Mouse (Mus musculus) midbrain, embryonic 11.5 days (tissue): ENCODE measurements around the gene Scaf1. TPM values are rescaled to one million over a fixed set of nuclear protein-coding genes. Genes with fewer than 3 reads are reported as not detected.

Source experiments
- ATAC-seq: fragments of 200-750 bp; cut with Nextera tagmentation; 2 replicates; pipeline ENCODE4 v1.8.0; 2017; ENCODE audit warnings: moderate TSS enrichment, moderate library complexity; ENCODE audit not compliant: low FRiP score
- DNase-seq: peaks from one replicate; pipeline ENCODE4 v3.0.0; 2015; ENCODE audit warnings: low spot score; ENCODE audit errors: missing footprints
- H3K27ac ChIP-seq: fragments of 300-500 bp; sonication (generic); 2 replicates; pipeline ENCODE4 v1.5.1; 2014; ENCODE audit warnings: low read depth, low read length
- H3K27me3 ChIP-seq: fragments of 300-500 bp; sonication (generic); 2 replicates; pipeline ENCODE4 v1.6.1; 2014; ENCODE audit warnings: mild to moderate bottlenecking, low read length, moderate library complexity, mixed read lengths; ENCODE audit not compliant: control insufficient read depth, insufficient read depth
- H3K36me3 ChIP-seq: fragments of 300-500 bp; sonication (generic); 2 replicates; pipeline ENCODE4 v1.6.1; 2014; ENCODE audit warnings: mild to moderate bottlenecking, low read length, moderate library complexity, mixed read lengths; ENCODE audit not compliant: control insufficient read depth, insufficient read depth
- H3K4me1 ChIP-seq: fragments of 300-500 bp; sonication (generic); 2 replicates; pipeline ENCODE4 v1.6.1; 2014; ENCODE audit warnings: low read length; ENCODE audit not compliant: control insufficient read depth, insufficient read depth
- H3K4me2 ChIP-seq: fragments of 300-500 bp; sonication (generic); 2 replicates; pipeline ENCODE4 v1.6.1; 2014; ENCODE audit warnings: mild to moderate bottlenecking, moderate library complexity
- H3K4me3 ChIP-seq: fragments of 300-500 bp; sonication (generic); 2 replicates; pipeline ENCODE4 v1.5.1; 2014; ENCODE audit warnings: low read depth, low read length
- H3K9ac ChIP-seq: fragments of 300-500 bp; sonication (generic); 2 replicates; pipeline ENCODE4 v1.6.1; 2014; ENCODE audit warnings: low read length
- H3K9me3 ChIP-seq: fragments of 300-500 bp; sonication (generic); 2 replicates; pipeline ENCODE4 v1.6.1; 2016; ENCODE audit warnings: low read length; ENCODE audit not compliant: control insufficient read depth
- WGBS: fragments of 180-500 bp; shearing (Covaris S2); extraction: QIAGEN DNeasy Blood & Tissue Kit; methylation state at CpG from one replicate; pipeline ENCODE4 v1.1.7; 2014; 5-methylcytosine and 5-hydroxymethylcytosine counted together
- polyA plus RNA-seq: library from polyadenylated mRNA; unstranded; fragments of >200 nt; fragmentation: Nextera tagmentation; extraction: Ambion mirVana; gene quantifications from 2 replicates; pipeline ENCODE4 v1.2.1, GENCODE M21; 2014

The Scaf1 gene
- polyA plus RNA-seq, 1 experiment from 2014 or later, result 43.6 TPM

DNA sequence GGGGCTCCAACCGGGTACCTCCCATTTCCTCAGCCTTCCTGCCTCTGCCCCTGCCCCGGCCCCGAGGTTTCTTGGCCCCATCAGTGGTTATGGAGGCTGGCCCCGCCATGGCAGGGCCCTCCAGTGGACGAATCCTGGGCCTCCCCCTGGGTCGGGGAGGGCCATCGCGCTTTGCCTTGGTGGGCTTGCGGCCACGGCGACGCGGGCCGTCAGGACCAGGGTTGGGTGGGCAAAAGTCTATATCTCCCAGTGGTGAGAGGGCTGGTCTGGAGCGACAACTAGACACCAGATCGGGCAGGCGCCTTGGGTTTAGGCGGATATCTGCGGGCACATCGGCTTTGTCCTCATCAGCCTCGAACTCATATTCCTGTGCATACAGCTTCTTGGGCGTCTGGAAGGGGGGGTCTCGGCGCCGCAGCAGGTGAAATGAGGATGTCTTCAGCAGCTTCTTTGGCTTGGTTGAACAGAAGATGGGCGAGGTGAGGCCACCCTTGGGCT is 30.7 kb upstream of the Scaf1 start:
- peaks cover 12% of the 10 kb centered on the region for H3K4me1 ChIP-seq
- no peak for ATAC-seq
- no peaks in the 10 kb centered on the region for H3K27me3 ChIP-seq
- H3K9ac ChIP-seq, result no peak overlapping the region
- H3K27ac ChIP-seq, result no peak overlapping the region
- H3K9me3 ChIP-seq, result no peaks in the 10 kb centered on the region
- peaks cover 63% of the 10 kb centered on the region for H3K36me3 ChIP-seq
- no peak overlapping the region for H3K4me3 ChIP-seq
- WGBS, result 95% methylated on average over 26 of the region's 26 CpGs
- DNase-seq, result no peak
- no peak overlapping the region for H3K4me2 ChIP-seq

DNA sequence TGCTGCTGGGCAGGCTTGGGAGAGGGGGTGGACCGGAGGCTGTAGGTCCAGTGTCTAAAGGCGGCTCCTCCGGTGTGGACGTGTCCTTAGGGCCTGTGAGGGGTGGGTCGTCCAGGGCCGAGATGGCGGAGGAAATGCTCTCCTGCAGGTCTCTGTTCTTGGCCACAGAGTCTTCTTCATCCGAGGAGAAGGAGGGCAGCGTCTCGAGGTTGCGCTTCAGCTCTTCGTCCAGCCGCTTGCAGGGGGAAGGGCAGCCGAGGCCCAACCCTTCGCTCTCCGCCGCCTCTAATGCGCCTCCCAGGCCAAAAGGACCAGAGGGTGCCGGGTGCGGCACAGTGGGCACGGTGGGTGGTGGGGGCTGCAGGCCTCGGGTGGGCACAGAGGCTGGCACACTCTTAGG is 29.6 kb upstream of the Scaf1 start:
- Histone ChIP-seq H3K27me3 (no peaks in the 10 kb centered on the region), H3K9me3 (no peaks in the 10 kb centered on the region), H3K4me1 (0 out of 2 replicates have a peak, but pooled peaks cover 3% of the 10 kb centered on the region), H3K9ac (no peak overlapping the region), H3K4me2 (no peak overlapping the region), H3K4me3 (no peak overlapping the region), H3K36me3 (peaks cover 71% of the 10 kb centered on the region), H3K27ac (no peak overlapping the region)
- 94% methylated on average over 22 of the region's 22 CpGs for WGBS
- no peak for ATAC-seq
- DNase-seq, result no peak

DNA sequence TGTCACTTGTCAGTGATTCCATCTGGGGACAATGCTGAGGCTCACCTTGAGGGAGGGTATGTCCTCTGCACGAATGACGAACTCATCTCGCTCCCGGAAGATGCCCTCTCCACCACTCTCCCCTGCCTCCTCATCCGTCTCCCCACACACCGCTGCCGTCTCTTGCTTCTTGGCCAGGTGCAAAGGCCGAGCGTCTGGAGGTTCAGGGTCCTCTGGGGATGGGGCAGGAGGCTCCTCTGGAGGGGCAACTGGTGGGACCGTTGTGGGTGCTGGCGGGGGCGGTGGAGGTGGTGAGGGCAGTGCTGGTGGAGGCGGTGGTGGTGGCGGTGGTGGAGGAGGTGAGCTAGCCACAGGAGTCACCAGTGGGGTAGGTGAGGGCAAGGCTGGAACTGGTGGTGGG is 27.1 kb upstream of the Scaf1 start:
- ATAC-seq, result no peak
- DNase-seq, result no peak
- Histone ChIP-seq H3K9me3 (no peaks in the 10 kb centered on the region), H3K27ac (no peak overlapping the region), H3K9ac (no peak overlapping the region), H3K36me3 (peaks cover 68% of the 10 kb centered on the region), H3K4me3 (no peak overlapping the region), H3K4me1 (no peaks in the 10 kb centered on the region), H3K4me2 (no peak overlapping the region), H3K27me3 (no peaks in the 10 kb centered on the region)
- 97% methylated on average over 13 of the region's 14 CpGs for WGBS

DNA sequence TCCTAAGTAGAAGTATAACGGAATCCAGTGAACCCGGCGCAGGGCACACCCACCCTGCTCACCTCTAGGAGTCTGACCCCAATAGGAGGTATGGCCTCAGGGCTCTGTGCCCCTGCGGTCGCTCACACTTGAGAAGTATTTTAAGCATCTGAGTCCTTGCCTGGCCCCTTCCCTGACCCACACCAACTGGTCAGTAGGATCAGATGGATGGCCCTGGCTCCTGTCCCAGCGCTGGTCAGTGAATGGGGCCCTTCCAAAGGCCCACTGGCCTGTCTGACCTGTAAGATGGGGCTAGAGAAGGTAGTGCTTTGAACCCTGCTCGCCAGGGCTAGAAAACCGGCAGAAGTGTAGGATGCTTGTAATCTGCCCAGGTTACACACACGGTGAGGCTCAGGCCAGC is 24.7 kb upstream of the Scaf1 start:
- 94% methylated on average over 9 of the region's 9 CpGs for WGBS
- Histone ChIP-seq H3K4me2 (no peak overlapping the region), H3K4me3 (no peak overlapping the region), H3K4me1 (no peaks in the 10 kb centered on the region), H3K27me3 (no peaks in the 10 kb centered on the region), H3K9me3 (no peaks in the 10 kb centered on the region), H3K9ac (no peak overlapping the region), H3K27ac (no peak overlapping the region), H3K36me3 (peaks cover 58% of the 10 kb centered on the region)
- ATAC-seq (no peak), DNase-seq (no peak)

DNA sequence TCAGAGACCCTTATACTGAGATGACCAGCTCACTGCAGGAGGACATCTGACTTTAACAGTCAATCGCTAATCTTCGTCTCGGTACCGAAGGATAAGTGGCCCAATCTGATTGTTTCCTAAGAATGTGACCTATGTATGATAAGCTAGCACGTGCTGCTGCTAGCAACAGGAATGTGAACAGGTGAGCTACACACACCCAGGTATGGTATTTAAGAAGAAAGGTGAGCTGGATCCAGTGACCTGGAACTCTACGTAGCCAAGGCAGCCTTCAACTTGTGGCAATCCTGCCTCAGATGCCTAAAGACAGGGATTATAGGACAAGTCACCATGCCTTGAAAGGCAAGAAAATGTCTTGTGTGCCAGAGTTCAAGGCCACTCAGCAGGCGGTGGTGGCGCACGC is 22.2 kb upstream of the Scaf1 start:
- WGBS, result 90% methylated on average over 9 of the region's 9 CpGs
- H3K4me2 ChIP-seq, result no peak overlapping the region
- ATAC-seq (no peak), DNase-seq (no peak)
- no peaks in the 10 kb centered on the region for H3K9me3 ChIP-seq
- H3K9ac ChIP-seq, result no peak overlapping the region
- H3K4me3 ChIP-seq, result no peak overlapping the region
- H3K36me3 ChIP-seq, result peaks cover 62% of the 10 kb centered on the region
- H3K27me3 ChIP-seq, result no peaks in the 10 kb centered on the region
- no peak overlapping the region for H3K27ac ChIP-seq
- no peaks in the 10 kb centered on the region for H3K4me1 ChIP-seq

DNA sequence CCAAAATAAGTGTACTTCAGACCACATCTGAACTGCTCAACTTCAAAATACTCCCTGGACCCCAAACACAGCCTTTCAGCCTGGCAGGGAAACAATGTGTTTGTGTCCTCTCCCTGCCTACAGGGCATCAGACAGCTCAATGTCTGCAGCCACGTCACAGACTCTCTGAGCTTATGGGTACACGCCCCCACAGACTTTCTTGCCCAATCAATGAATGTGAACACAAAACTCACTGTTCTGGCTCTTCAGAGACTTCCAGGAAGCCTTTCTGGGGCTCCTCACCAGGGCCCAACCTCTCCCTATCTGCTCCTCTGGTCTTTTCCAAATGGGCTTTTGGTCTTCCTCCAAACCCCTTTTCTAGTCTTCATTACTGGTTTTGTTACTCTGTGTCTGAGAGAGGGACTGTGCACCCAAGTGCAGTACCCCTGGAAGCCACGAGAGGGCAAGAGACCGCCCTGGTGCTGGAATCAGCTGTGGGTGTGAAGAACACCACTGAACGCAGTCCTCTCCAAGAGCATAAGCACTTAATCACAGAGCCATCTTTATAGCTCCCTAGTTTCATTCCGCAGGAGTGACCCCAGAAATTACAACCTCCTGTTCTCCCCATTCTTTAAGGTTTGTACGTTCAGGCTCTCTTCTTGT is 21.7 kb upstream of the Scaf1 start:
- DNase-seq (peak; percentile 94), ATAC-seq (no peak)
- H3K4me1 ChIP-seq, result no peaks in the 10 kb centered on the region
- no peaks in the 10 kb centered on the region for H3K27me3 ChIP-seq
- peaks cover 62% of the 10 kb centered on the region for H3K36me3 ChIP-seq
- no peaks in the 10 kb centered on the region for H3K9me3 ChIP-seq
- no peak overlapping the region for H3K4me2 ChIP-seq
- no peak overlapping the region for H3K27ac ChIP-seq
- no peak overlapping the region for H3K9ac ChIP-seq
- 76% methylated on average over 7 of the region's 7 CpGs for whole genome bisulfite sequencing
- no peak overlapping the region for H3K4me3 ChIP-seq

DNA sequence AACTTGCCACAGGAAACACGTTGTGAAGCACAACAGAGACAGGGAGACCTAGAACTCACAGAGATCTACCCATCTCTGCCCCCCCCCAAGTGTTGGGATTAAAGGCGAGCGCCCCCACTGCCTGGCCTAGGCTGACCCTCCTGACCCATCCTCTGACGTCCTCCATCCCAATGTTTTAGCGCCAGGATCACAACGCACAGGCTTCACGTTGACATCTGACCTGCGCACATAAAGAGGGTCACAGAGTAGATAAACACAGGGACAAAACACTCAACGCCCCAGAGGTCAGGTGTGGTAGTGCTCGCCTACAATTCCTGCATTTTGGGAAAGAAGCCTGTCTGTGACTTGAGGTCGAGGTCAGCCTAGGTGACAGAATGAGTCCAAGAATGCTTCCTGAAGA is 20.5 kb upstream of the Scaf1 start:
- Histone ChIP-seq H3K4me2 (no peak overlapping the region), H3K9ac (no peak overlapping the region), H3K27me3 (no peaks in the 10 kb centered on the region), H3K4me3 (no peak overlapping the region), H3K4me1 (no peaks in the 10 kb centered on the region), H3K9me3 (no peaks in the 10 kb centered on the region), H3K36me3 (peaks cover 65% of the 10 kb centered on the region), H3K27ac (no peak overlapping the region)
- ATAC-seq (no peak), DNase-seq (no peak)
- WGBS, result 91% methylated on average over 11 of the region's 11 CpGs

DNA sequence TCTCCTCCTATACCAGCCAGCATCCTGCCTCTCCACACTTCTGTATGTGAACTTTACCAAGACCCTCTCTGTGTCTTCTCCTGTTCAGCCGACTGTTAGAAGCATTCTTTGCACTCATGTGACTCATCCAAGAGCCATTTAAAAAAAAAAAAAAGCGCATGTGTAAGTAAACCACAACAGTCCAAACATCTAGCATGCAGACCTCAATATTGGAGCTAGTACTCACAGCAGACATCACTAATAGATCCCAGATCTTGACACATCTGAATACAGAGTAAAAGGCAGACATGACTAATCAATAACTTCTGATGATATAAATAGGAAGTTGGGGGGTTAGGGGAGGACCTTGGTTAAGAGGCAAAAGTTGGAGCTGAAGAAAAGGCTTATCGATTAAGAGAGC is 19.5 kb upstream of the Scaf1 start:
- no peak for ATAC-seq

DNA sequence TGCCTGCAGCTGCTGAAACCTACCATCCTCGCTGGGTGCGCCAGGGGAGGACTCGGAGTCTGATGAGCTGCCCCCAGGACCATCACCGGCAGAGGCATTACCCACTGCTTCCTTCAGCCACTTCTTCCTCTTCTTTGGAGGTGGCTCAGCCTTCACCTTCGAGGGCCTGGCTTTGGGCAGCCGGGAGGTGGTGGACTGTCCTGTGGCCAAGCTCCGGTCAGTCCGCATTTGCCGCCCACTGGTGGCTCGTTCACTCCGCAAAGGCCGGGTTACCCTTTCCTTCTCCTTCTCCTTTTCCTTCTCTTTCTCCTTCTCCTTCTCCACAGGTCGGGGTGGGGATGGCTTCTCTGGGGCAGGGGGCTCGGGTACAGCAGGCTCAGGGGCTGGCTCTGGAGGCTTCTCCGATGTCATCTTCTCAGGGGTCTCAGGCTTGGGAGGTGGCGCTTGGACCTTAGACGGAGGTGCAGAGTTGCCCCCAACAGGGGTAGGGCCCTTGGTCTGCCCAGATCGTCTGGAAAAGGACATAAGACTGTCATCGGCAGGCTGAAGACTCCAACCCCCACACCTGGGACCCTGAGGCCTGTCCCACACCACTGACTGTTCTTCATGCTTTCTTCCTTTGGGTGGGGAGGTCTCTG is 17.7 kb upstream of the Scaf1 start:
- Histone ChIP-seq H3K9ac (no peak overlapping the region), H3K27me3 (no peaks in the 10 kb centered on the region)
- 93% methylated on average over 19 of the region's 19 CpGs for WGBS

More for the DNA sequence above, 19.5 kb upstream of the Scaf1 start:
- 93% methylated on average over 3 of the region's 3 CpGs for WGBS
- Histone ChIP-seq H3K9ac (no peak overlapping the region), H3K4me2 (no peak overlapping the region), H3K27me3 (no peaks in the 10 kb centered on the region), H3K9me3 (no peaks in the 10 kb centered on the region), H3K27ac (no peak overlapping the region), H3K36me3 (peaks cover 65% of the 10 kb centered on the region), H3K4me3 (no peak overlapping the region), H3K4me1 (no peaks in the 10 kb centered on the region)
- DNase-seq, result no peak

More for the DNA sequence above, 17.7 kb upstream of the Scaf1 start:
- H3K4me2 ChIP-seq, result no peak overlapping the region
- peaks cover 60% of the 10 kb centered on the region for H3K36me3 ChIP-seq
- H3K4me3 ChIP-seq, result no peak overlapping the region
- DNase-seq, result no peak
- ATAC-seq, result no peak
- H3K27ac ChIP-seq, result no peak overlapping the region
- H3K9me3 ChIP-seq, result no peaks in the 10 kb centered on the region
- H3K4me1 ChIP-seq, result no peaks in the 10 kb centered on the region
